In the genomic region with DNA sequence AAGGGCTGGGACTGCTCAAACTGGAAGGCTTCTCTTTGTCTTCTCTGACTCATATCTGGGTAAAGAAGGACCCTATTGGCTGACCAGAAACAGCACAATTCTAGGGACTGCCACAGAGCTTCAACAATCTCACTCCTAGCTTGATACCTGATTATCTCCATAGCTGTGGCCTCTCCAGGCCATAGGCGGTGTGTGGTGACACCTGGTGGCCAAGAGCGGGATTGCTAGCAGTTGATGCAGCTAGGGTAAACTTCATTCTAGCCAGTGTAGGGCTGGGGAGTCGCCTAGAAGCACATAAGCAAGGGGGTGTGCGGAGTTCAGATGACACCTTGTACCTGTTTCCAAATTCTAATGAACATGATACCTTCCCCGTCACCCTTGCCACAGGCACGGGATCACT, we compare ENCODE assay signal across 9 mouse cellular contexts.
A peak's percentile ranks its signal among the peaks of the same experiment; 100 is the strongest.
DNase-seq lines count a peak whose midpoint lies in the region; ATAC-seq and TF ChIP-seq lines count a peak whose summit lies in the region.
"Had no signal": no experiment of that assay in that cellular context is flagged by ENCODE, and none has a peak within 500 bp of the region (broad histone marks: within the 10 kb centered on the region; RNA-seq: fewer than 3 reads in every experiment).

No protein-coding gene starts in this region.

- H3K4me3 ChIP-seq in MEL (ENCODE audit: control insufficient read depth in 1 of 2, insufficient read depth in 1 of 2, low read depth in 2 of 2, low read length in 2 of 2), result no peak overlapping the region
- H3K4me3 ChIP-seq in hindbrain, embryonic 14.5 days (replicated peaks; ENCODE audit: low read length), result no peak overlapping the region
- H3K4me3 ChIP-seq: limb, embryonic 12.5 days had no signal

- ATAC-seq in frontal cortex, adult (ENCODE audit: low TSS enrichment), result peak; percentile 67
- ATAC-seq in hindbrain, embryonic 14.5 days (ENCODE audit: low FRiP score), result peak; percentile 25; the same call in 1 of the 2 replicates

- no peaks in the 10 kb centered on the region for H3K27me3 ChIP-seq in MEL (ENCODE audit: control insufficient read depth in 1 of 2, insufficient read depth in 2 of 2, low read length in 2 of 2)
- H3K27me3 ChIP-seq in hindbrain, embryonic 14.5 days (ENCODE audit: control insufficient read depth, insufficient read depth, low read length), result peaks cover 2% of the 10 kb centered on the region

- no peak overlapping the region for H3K4me2 ChIP-seq in hindbrain, embryonic 14.5 days (replicated peaks)
- H3K4me2 ChIP-seq: limb, embryonic 12.5 days had no signal

- 6% methylated on average over 6 of the region's 6 CpGs for WGBS in hindbrain, embryonic 14.5 days

- peak; percentile 99 for TF ChIP-seq RAD21 in MEL (IDR thresholded peaks at IDR 0.05; ENCODE audit: low read depth, low read length)

- H3K79me2 ChIP-seq in MEL (ENCODE audit: control insufficient read depth, insufficient read depth, low read length, poor library complexity), result no peaks in the 10 kb centered on the region

- H3K36me3 ChIP-seq in MEL (ENCODE audit: control insufficient read depth in 1 of 2, insufficient read depth in 2 of 2, low read length in 2 of 2), result no peaks in the 10 kb centered on the region; a peak in 1 of 4 replicates
- no peaks in the 10 kb centered on the region for H3K36me3 ChIP-seq in hindbrain, embryonic 14.5 days (replicated peaks; ENCODE audit: control insufficient read depth, insufficient read depth)
- H3K36me3 ChIP-seq: limb, embryonic 12.5 days had no signal

- DNase-seq in MEL (ENCODE audit: low read depth, low spot score), result peak; percentile 81
- peak; percentile 75 for DNase-seq in c-Kit-positive CD71-positive TER-119-positive erythroid progenitor cells, embryonic 14.5 days (ENCODE audit: low spot score)
- DNase-seq in hindbrain, embryonic 14.5 days (ENCODE audit: low spot score), result peak; percentile 98
- peak; percentile 98 to 100 for DNase-seq in layer of hippocampus, postnatal 25 days (ENCODE audit: extremely low spot score in 1 of 2, low spot score in 1 of 2)
- DNase-seq in lung, postnatal 4 days, result peak; percentile 76 to 88
- peak; percentile 82 for DNase-seq in retina, postnatal 1 day
- peak; percentile 66 to 96 for DNase-seq in urinary bladder, adult 18-20 months (ENCODE audit: low spot score in 2 of 2)

- TF ChIP-seq EP300 in MEL (IDR thresholded peaks at IDR 0.05; ENCODE audit: low read depth in 1 of 2, low read length in 2 of 2), result no peak

- no peak overlapping the region for H3K27ac ChIP-seq in MEL (ENCODE audit: control insufficient read depth, low read depth, low read length)
- no peak overlapping the region for H3K27ac ChIP-seq in hindbrain, embryonic 14.5 days
- H3K27ac ChIP-seq: limb, embryonic 12.5 days had no signal

- peaks cover 2 to 8% of the 10 kb centered on the region in 2 experiments; a peak in 2 of 4 replicates for H3K4me1 ChIP-seq in MEL (ENCODE audit: control insufficient read depth in 1 of 2, insufficient read depth in 2 of 2, low read length in 2 of 2)
- H3K4me1 ChIP-seq in hindbrain, embryonic 14.5 days (replicated peaks; ENCODE audit: control insufficient read depth, insufficient read depth, low read length), result peaks cover 22% of the 10 kb centered on the region

- peak; percentile 98 to 99 (median 99) for TF ChIP-seq CTCF in MEL (IDR thresholded peaks at IDR 0.05 in 2 of 3, conservative IDR thresholded peaks at IDR 0.05 in 1 of 3; ENCODE audit: control insufficient read depth in 1 of 3, insufficient read depth in 1 of 3, low read depth in 2 of 3, low read length in 3 of 3, poor library complexity in 1 of 3, severe bottlenecking in 1 of 3)

- no peak for TF ChIP-seq POLR2A in MEL (IDR thresholded peaks at IDR 0.05; ENCODE audit: control insufficient read depth in 1 of 2, insufficient read depth in 1 of 2, low read depth in 1 of 2, low read length in 2 of 2, poor library complexity in 1 of 2)

- H3K9me3 ChIP-seq in MEL (replicated peaks; ENCODE audit: insufficient read depth, low read length), result no peaks in the 10 kb centered on the region
- H3K9me3 ChIP-seq in hindbrain, embryonic 14.5 days (ENCODE audit: control insufficient read depth, low read length), result no peaks in the 10 kb centered on the region
- H3K9me3 ChIP-seq: limb, embryonic 12.5 days had no signal

- no peak overlapping the region for H3K9ac ChIP-seq in MEL (ENCODE audit: control insufficient read depth, low read depth, low read length, poor library complexity, severe bottlenecking)
- H3K9ac ChIP-seq in hindbrain, embryonic 14.5 days, result no peak overlapping the region
- H3K9ac ChIP-seq: limb, embryonic 12.5 days had no signal

TF ChIP-seq in MEL, 35 proteins besides CTCF, POLR2A, EP300 and RAD21:
- TF ChIP-seq ZC3H11A (IDR thresholded peaks at IDR 0.05; ENCODE audit: low read depth, low read length) (peak; percentile 92), GATA1 (IDR thresholded peaks at IDR 0.05; ENCODE audit: low read depth, low read length) (peak; percentile 51; the same call in 1 of the 2 replicates), UBTF (IDR thresholded peaks at IDR 0.05; ENCODE audit: borderline replicate concordance, insufficient read depth, low read depth, low read length) (no peak), SMC3 (IDR thresholded peaks at IDR 0.05; ENCODE audit: low read depth, low read length) (peak; percentile 97), MXI1 (IDR thresholded peaks at IDR 0.05; ENCODE audit: low read depth, low read length) (no peak)
